Mouse (Mus musculus) limb, embryonic 15.5 days (tissue): ENCODE results near the gene 2900026A02Rik. TPM values are rescaled to one million over a fixed set of nuclear protein-coding genes. Genes with fewer than 3 reads are reported as not detected.

Experiments used
- ATAC-seq: fragments of 200-750 bp; cut with Nextera tagmentation; 2 replicates; pipeline ENCODE4 v1.8.0; 2017; ENCODE audit warnings: low read depth, moderate TSS enrichment; ENCODE audit not compliant: insufficient number of reproducible peaks, low FRiP score, low TSS enrichment
- H3K27ac ChIP-seq: fragments of 300-500 bp; sonication (generic); 2 replicates; pipeline ENCODE4 v1.5.1; 2015; ENCODE audit warnings: moderate library complexity, mild to moderate bottlenecking, inconsistent platforms
- H3K27me3 ChIP-seq: fragments of 300-500 bp; sonication (generic); 2 replicates; pipeline ENCODE4 v1.6.1; 2015; ENCODE audit warnings: inconsistent platforms
- H3K36me3 ChIP-seq: fragments of 300-500 bp; sonication (generic); 2 replicates; pipeline ENCODE4 v1.6.1; 2015; ENCODE audit warnings: inconsistent platforms
- H3K4me1 ChIP-seq: fragments of 300-500 bp; sonication (generic); 2 replicates; pipeline ENCODE4 v1.6.1; 2015; ENCODE audit warnings: inconsistent platforms
- H3K4me2 ChIP-seq: fragments of 300-500 bp; sonication (generic); 2 replicates; pipeline ENCODE4 v1.6.1; 2015; ENCODE audit warnings: mild to moderate bottlenecking, inconsistent platforms
- H3K4me3 ChIP-seq: fragments of 300-500 bp; sonication (generic); 2 replicates; pipeline ENCODE4 v1.5.1; 2015; ENCODE audit warnings: mild to moderate bottlenecking, inconsistent platforms
- H3K9ac ChIP-seq: fragments of 300-500 bp; sonication (generic); 2 replicates; pipeline ENCODE4 v1.6.1; 2015; ENCODE audit warnings: inconsistent platforms
- H3K9me3 ChIP-seq: fragments of 300-500 bp; sonication (generic); 2 replicates; pipeline ENCODE4 v1.6.1; 2016; ENCODE audit warnings: inconsistent platforms
- WGBS: fragments of 180-500 bp; shearing (Covaris S2); methylation state at CpG from one replicate; pipeline ENCODE4 v1.1.7; 2015; 5-methylcytosine and 5-hydroxymethylcytosine counted together
- polyA plus RNA-seq: library from polyadenylated mRNA; unstranded; fragments of >200 nt; fragmentation: Nextera tagmentation; extraction: Ambion mirVana; gene quantifications from 2 replicates; pipeline ENCODE4 v1.2.1, GENCODE M21; 2015

2900026A02Rik gene
- polyA plus RNA-seq, 1 experiment from 2014 or later = 14.2 TPM

DNA sequence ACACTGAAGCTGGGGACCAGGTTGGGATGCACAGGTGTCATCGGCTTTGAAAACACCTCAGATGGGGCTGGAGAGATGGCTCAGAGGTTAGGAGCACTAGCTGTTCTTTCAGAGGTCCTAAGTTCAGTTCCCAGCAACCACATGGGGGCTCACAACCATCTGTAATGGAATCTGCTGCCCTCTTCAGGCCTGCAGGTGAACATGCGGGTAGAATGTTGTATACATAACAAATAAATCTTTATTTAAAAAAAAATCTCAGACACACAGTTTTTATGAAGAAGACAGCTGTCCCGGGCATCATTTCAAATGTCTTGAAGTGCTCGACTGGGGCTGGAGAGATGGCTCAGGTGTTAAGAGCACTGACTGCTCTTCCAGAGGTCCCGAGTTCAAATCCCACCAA lies 80.2 kb downstream of the 2900026A02Rik start:
- no peak overlapping the region for H3K9ac ChIP-seq
- H3K27me3 ChIP-seq = peaks cover 12% of the 10 kb centered on the region; the same call in 1 of the 2 replicates
- ATAC-seq = no peak
- H3K9me3 ChIP-seq = no peaks in the 10 kb centered on the region
- no peak overlapping the region for H3K27ac ChIP-seq
- H3K4me1 ChIP-seq = peaks cover 61% of the 10 kb centered on the region
- H3K4me2 ChIP-seq = no peak overlapping the region
- no peaks in the 10 kb centered on the region for H3K36me3 ChIP-seq
- WGBS = 96% methylated on average over 5 of the region's 5 CpGs
- no peak overlapping the region for H3K4me3 ChIP-seq

DNA sequence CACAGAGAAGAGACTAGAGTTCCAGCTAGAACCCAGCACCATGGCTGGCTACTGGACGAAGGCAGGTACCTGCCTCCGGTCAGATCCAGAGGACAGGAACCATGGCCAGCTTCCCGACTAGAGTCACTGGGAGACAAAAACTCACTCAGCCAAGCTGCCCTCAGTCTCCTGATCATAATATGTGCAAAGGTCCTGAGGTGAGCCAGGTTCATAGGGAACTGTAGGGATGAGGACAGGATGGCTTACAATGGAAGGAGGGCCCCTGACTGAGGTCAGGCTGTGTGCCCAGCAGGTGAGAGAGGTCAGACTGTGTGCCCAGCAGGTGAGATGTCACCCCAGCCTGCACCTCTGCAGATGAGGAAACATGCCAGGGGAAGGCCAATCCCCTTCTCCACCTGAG lies 81.0 kb downstream of the 2900026A02Rik start:
- Histone ChIP-seq H3K27me3 (peaks cover 12% of the 10 kb centered on the region; the same call in 1 of the 2 replicates), H3K9ac (no peak overlapping the region), H3K4me1 (peaks cover 66% of the 10 kb centered on the region), H3K4me2 (no peak overlapping the region), H3K27ac (no peak overlapping the region), H3K4me3 (no peak overlapping the region), H3K9me3 (no peaks in the 10 kb centered on the region), H3K36me3 (no peaks in the 10 kb centered on the region)
- 90% methylated on average over 3 of the region's 3 CpGs for WGBS
- no peak for ATAC-seq

DNA sequence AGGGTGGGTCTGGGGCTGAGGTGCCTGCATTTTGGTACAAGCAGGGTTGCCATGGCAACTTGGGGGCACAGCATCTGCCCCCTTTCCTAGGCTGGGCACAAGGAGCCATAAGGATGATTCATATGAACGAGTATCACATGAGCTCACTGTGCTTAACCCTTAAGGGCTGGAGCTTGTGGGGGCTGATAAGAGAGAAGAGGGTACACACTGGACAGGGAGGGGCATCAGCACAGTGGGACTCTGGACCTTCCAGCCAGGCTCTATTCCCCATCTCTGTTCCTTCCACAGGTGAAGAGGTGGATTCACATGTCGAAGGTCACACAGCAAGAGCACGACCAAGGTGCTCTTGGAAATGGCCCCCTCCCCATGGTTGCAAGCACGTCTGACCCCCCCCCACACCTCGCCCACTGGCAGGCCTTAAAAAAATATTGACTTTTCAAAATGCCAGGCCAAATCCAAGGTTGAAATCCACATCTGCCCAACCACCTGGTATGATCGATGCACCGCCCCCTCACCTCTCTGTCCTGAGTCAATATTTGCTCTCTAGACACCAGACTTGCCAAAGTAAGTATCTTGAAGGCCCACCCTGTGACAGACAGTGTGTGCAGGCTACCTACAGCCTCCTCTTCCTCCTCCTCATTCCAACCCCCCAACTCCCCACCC lies 81.8 kb downstream of the 2900026A02Rik start:
- peaks cover 66% of the 10 kb centered on the region for H3K4me1 ChIP-seq

DNA sequence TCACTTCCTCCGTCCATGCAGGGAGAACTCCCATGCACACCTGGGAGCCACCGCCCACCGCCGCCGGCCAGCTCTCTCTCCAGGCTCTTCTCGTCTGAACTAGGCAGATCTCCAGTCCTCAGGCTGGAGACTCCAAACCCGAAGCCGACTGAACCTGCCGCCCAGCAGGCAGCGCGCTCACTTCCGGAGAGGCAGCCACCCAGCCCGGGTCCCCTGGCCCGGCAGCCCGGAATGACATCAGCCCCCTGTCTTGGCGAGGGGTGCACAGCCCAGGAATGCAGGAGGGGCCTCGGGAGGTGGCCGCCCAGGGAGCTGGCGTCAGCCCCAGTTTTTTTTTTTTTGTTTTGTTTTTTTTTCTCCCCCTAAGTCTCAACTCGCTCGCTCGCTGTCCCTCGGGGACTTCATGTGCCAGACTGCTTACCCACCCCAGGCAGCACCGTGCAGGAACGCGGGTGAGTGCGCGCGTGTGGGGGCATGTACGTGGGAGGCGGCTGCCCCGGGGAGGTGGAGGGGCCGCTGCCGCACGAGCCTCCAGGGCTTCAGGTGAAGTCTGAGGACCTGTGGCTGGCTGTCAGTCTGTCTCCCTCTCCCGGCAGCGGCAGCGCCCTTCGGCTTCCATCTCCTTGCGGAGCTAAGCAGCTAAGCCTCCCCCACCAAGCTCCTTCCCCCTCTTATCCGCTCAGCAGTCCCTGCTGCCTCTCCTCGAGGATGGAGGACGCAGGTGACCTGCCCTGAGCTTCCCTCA lies 82.5 kb downstream of the 2900026A02Rik start:
- Histone ChIP-seq H3K9me3 (no peaks in the 10 kb centered on the region), H3K27me3 (peaks cover 12% of the 10 kb centered on the region; the same call in 1 of the 2 replicates), H3K36me3 (no peaks in the 10 kb centered on the region), H3K4me2 (peak overlapping the region; percentile 88), H3K9ac (peak overlapping the region; percentile 32), H3K4me3 (peak overlapping the region; percentile 48), H3K27ac (peak overlapping the region; percentile 85), H3K4me1 (peaks cover 68% of the 10 kb centered on the region)
- peak; percentile 71 for ATAC-seq
- WGBS = 1% methylated on average over 43 of the region's 43 CpGs

More for the DNA sequence above, 81.8 kb downstream of the 2900026A02Rik start:
- H3K27ac ChIP-seq = peak overlapping the region; percentile 85
- H3K27me3 ChIP-seq = peaks cover 12% of the 10 kb centered on the region; the same call in 1 of the 2 replicates
- H3K4me2 ChIP-seq = peak overlapping the region; percentile 88
- H3K4me3 ChIP-seq = peak overlapping the region; percentile 48
- H3K9ac ChIP-seq = peak overlapping the region; percentile 32
- WGBS = 63% methylated on average over 7 of the region's 7 CpGs
- no peaks in the 10 kb centered on the region for H3K9me3 ChIP-seq
- no peak for ATAC-seq
- H3K36me3 ChIP-seq = no peaks in the 10 kb centered on the region

DNA sequence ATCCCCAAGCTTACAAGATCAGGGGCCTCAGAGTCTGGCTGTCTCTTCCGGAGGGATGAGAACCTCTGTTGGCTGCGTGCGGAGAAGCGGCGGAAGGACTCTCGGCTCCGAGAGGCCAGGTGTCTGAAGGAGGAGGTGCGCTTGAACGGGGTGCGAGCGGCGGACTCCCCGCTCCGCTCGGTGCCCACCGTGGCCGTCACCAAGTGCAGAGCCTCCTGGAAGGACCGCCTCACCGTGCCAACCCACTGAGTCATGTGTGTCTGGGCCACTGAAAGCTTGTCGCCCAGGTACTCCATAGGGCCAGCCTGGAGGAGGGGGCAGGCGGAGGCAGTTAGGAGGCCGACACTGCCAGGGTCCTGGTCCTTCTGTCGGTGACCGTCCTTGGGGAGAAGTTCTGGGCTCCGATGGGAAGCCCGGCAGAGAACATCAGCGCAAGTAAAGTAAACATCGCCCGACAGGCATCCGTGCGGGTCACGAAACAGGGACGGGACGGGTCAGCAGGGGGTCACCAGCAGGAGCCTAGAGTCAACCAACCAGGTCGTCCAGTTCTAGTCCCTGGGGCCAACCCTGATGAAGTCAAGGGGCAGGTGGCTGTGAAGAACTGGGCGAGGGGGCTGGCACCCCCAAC lies 83.2 kb downstream of the 2900026A02Rik start:
- Histone ChIP-seq H3K9ac (peak overlapping the region; percentile 32), H3K4me2 (peak overlapping the region; percentile 88), H3K27me3 (peaks cover 12% of the 10 kb centered on the region; the same call in 1 of the 2 replicates), H3K27ac (peak overlapping the region; percentile 85), H3K4me3 (peak overlapping the region; percentile 48), H3K9me3 (no peaks in the 10 kb centered on the region), H3K4me1 (peaks cover 72% of the 10 kb centered on the region), H3K36me3 (no peaks in the 10 kb centered on the region)
- ATAC-seq = no peak
- WGBS = 6% methylated on average over 36 of the region's 36 CpGs

DNA sequence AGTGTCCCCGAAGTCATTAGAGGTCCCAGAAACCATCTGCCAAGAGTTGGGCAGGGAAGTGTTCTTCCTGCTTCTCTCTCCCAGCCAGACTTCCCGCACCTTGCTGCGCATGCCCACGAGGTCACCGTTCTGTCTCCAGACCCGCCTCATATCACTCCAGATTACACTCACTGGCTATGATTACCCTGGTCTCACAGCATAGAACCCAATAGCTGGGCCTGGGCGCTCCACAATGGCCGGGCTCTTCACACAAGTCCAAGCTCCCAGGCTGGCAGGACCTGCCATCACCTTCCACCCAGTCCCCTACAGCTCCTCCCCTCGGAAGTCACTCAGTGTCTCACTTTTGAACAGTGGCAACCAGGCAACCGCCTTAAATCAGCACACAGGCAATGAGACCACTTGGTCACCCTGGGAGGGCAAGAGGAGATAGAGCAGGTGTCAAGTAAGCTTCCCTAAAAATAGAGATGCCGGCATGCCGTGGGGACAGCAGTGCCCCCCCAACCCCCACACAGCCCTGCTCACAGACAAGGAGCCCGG lies 84.0 kb downstream of the 2900026A02Rik start:
- WGBS = 64% methylated on average over 13 of the region's 13 CpGs
- H3K9me3 ChIP-seq = no peaks in the 10 kb centered on the region
- peak overlapping the region; percentile 48 for H3K4me3 ChIP-seq
- no peaks in the 10 kb centered on the region for H3K36me3 ChIP-seq
- H3K27me3 ChIP-seq = peaks cover 12% of the 10 kb centered on the region; the same call in 1 of the 2 replicates
- H3K4me1 ChIP-seq = peaks cover 68% of the 10 kb centered on the region
- peak overlapping the region; percentile 85 for H3K27ac ChIP-seq
- peak overlapping the region; percentile 32; the same call in 1 of the 2 replicates for H3K9ac ChIP-seq
- no peak; the same call in 1 of the 2 replicates for ATAC-seq
- H3K4me2 ChIP-seq = peak overlapping the region; percentile 88

DNA sequence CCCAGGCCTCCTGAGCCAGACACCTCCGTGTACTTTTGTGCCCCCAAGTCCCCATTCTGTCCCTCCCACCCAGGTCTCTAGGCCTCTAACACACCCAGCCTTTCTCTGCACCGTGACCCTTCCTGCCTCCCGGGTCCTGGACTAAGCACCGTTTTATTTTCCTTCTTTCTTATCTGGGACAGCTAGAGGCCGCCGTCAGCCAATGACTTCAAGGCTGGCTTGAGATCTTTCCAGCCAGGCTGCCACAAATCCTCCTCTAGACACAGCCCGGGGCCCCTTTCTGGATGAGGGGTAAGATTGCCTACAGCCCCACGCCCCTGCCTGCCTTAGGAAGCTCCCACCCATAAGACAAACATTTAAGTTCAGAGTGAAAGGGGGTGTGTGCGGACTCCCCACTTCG lies 85.5 kb downstream of the 2900026A02Rik start:
- Histone ChIP-seq H3K36me3 (no peaks in the 10 kb centered on the region), H3K9ac (no peak overlapping the region), H3K4me3 (peak overlapping the region; percentile 48), H3K27me3 (peaks cover 12% of the 10 kb centered on the region; the same call in 1 of the 2 replicates), H3K4me1 (peaks cover 72% of the 10 kb centered on the region), H3K4me2 (peak overlapping the region; percentile 88), H3K27ac (peak overlapping the region; percentile 63), H3K9me3 (no peaks in the 10 kb centered on the region)
- no peak for ATAC-seq
- WGBS = 26% methylated on average over 10 of the region's 10 CpGs

DNA sequence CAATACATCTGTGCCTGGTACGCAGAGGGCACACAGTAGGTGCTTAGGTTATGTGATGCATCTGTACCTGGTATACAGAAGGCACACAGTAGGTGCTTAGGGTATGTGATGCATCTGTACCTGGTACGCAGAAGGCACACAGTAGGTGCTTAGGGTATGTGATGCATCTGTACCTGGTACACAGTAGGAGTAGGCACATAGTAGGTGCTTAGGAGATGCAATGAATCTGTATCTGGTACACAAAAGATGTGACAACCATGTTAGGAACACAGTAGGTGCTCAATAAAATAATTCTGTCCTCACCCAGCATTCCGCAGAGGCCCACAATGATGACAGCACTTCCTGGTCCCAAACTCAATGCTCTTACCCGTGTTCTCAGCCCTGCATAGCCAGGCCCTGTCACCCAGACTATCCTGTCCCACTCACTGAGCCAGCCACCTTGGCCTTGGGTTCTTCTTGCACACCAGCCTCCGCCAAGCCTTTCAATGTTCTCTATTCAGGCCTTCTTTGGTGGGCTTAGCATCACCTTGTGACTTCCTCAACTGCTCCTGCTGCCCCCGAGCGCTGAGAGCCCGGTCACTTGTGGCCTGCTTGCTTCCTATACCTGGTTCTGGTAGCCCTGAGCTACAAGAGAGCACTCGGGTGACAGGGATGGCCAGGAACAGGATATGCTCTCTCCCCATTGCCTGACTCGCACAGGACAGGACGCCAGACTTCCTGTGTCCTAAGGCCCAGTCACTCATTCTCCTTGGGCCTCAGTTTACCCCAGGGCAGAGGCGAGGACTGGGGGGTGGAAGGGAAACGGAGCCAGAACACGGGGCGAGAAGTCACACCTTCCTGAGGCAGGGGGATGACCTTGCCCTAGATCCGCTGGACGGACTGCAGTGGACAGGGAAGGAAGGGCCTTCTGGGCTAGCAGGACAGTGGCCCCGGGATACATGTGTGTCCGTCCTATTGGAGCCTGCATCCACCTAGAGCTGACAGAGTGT lies 87.0 kb downstream of the 2900026A02Rik start:
- Histone ChIP-seq H3K9me3 (no peaks in the 10 kb centered on the region), H3K27ac (peak overlapping the region; percentile 86), H3K4me3 (no peak overlapping the region), H3K4me1 (peaks cover 64% of the 10 kb centered on the region), H3K36me3 (no peaks in the 10 kb centered on the region), H3K4me2 (no peak overlapping the region), H3K27me3 (peaks cover 12% of the 10 kb centered on the region; the same call in 1 of the 2 replicates), H3K9ac (no peak overlapping the region)
- no peak for ATAC-seq
- 85% methylated on average over 19 of the region's 19 CpGs for WGBS

DNA sequence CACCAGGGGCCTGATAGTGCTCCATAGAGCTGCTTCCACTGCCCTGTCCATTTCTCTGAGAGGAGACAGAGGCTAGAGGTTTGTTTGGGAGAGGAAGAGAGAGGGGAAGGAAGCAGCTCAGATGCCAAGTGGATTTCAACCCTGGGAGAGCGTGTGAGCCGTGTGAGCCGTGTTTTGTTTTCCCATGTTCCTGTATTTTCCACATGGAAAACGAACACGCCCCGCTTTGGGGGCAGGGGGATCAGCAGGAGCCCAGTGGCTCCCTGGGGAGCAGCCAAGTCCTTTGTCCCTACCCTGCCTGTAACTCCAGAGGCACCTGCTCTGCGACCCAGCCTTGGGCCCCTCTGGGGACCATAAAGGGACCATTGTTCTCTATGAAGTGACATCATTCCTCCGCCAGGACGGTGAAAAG lies 88.0 kb downstream of the 2900026A02Rik start:
- H3K4me2 ChIP-seq = no peak overlapping the region
- ATAC-seq = no peak
- H3K4me1 ChIP-seq = peaks cover 58% of the 10 kb centered on the region
- H3K27me3 ChIP-seq = peaks cover 12% of the 10 kb centered on the region; the same call in 1 of the 2 replicates
- H3K4me3 ChIP-seq = no peak overlapping the region
- H3K9ac ChIP-seq = no peak overlapping the region
- 39% methylated on average over 9 of the region's 9 CpGs for WGBS
- H3K9me3 ChIP-seq = no peaks in the 10 kb centered on the region
- no peaks in the 10 kb centered on the region for H3K36me3 ChIP-seq
- peak overlapping the region; percentile 86 for H3K27ac ChIP-seq

DNA sequence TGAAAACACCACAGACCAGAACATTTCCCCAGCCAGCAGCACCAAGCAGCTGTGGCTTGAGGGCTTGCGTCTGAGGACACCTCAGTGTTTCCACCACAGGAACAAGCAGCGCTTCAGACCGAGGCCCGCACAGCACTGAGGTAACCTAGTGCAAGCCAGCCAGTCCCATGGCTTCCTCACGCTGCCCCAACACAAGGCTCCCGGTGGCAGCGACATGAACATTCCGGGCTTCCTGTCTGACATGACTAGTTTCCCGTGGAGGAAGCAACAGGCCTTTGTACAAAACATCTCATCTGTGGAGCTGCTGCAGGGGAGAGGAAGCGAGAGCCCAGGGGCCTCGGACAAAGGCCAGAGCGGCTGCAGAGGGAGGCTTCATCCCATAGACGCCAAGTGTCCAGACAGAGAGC lies 88.4 kb downstream of the 2900026A02Rik start:
- peaks cover 8% of the 10 kb centered on the region; the same call in 1 of the 2 replicates for H3K27me3 ChIP-seq
- H3K9me3 ChIP-seq = no peaks in the 10 kb centered on the region
- H3K4me3 ChIP-seq = no peak overlapping the region
- peak overlapping the region; percentile 86 for H3K27ac ChIP-seq
- no peak for ATAC-seq
- 51% methylated on average over 13 of the region's 13 CpGs for WGBS
- no peak overlapping the region for H3K4me2 ChIP-seq
- H3K4me1 ChIP-seq = peaks cover 58% of the 10 kb centered on the region
- H3K9ac ChIP-seq = no peak overlapping the region
- H3K36me3 ChIP-seq = no peaks in the 10 kb centered on the region
